Mouse (Mus musculus) hindbrain, embryonic 10.5 days (tissue): Measurements from ENCODE around the gene Mrps12. TPM values are rescaled to one million over a fixed set of nuclear protein-coding genes. Genes with fewer than 3 reads are reported as not detected.
A peak's percentile ranks its signal among the peaks of the same experiment; 100 is the strongest.

Experiments used
- DNase-seq: peaks from one replicate; pipeline ENCODE4 v3.0.0-alpha.2; 2017; ENCODE audit warnings: low spot score
- H3K27ac ChIP-seq: fragments of 300-500 bp; sonication (generic); 2 replicates; pipeline ENCODE4 v1.5.1; 2016; ENCODE audit warnings: mild to moderate bottlenecking, moderate library complexity
- H3K27me3 ChIP-seq: fragments of 300-500 bp; sonication (generic); 2 replicates; pipeline ENCODE4 v1.6.1; 2016; ENCODE audit warnings: mild to moderate bottlenecking; ENCODE audit not compliant: poor library complexity, insufficient read depth, severe bottlenecking
- H3K36me3 ChIP-seq: fragments of 300-500 bp; sonication (generic); 2 replicates; pipeline ENCODE4 v1.6.1; 2016; ENCODE audit warnings: mild to moderate bottlenecking, moderate library complexity
- H3K4me1 ChIP-seq: fragments of 300-500 bp; sonication (generic); replicated peaks from 2 replicates; pipeline ENCODE4 v1.6.1; 2016; ENCODE audit warnings: mild to moderate bottlenecking
- H3K4me3 ChIP-seq: fragments of 300-500 bp; sonication (generic); 2 replicates; pipeline ENCODE4 v1.5.1; 2016; ENCODE audit warnings: mild to moderate bottlenecking, moderate library complexity
- H3K9me3 ChIP-seq: fragments of 300-500 bp; sonication (generic); 2 replicates; pipeline ENCODE4 v1.6.1; 2016; ENCODE audit warnings: mild to moderate bottlenecking, moderate library complexity
- WGBS: fragments of 180-500 bp; shearing (Covaris S2); methylation state at CpG from one replicate; pipeline ENCODE4 v1.1.7; 2016; 5-methylcytosine and 5-hydroxymethylcytosine counted together
- polyA plus RNA-seq: library from polyadenylated mRNA; unstranded; fragments of >200 nt; fragmentation: Nextera tagmentation; extraction: Ambion mirVana; gene quantifications from 2 replicates; pipeline ENCODE4 v1.2.1, GENCODE M21; 2016

The Mrps12 gene
- polyA plus RNA-seq, 1 experiment from 2014 or later: 160 TPM

GRCm38 (mm10) chr7:28740949-28741348 is 671 bp downstream of the Mrps12 start:
- no peak for DNase-seq
- Histone ChIP-seq H3K4me3 (peak overlapping the region; percentile 69), H3K27ac (peak overlapping the region; percentile 93), H3K27me3 (no peaks in the 10 kb centered on the region), H3K9me3 (no peaks in the 10 kb centered on the region), H3K36me3 (peaks cover 65% of the 10 kb centered on the region), H3K4me1 (peaks cover 18% of the 10 kb centered on the region)
- WGBS: 43% methylated on average over 9 of the region's 9 CpGs

GRCm38 (mm10) chr7:28739829-28740228 is 1.8 kb downstream of the Mrps12 start:
- H3K9me3 ChIP-seq: no peaks in the 10 kb centered on the region
- 0 out of 2 replicates have a peak overlapping the region, but pooled peaks have one; percentile 4 for H3K4me3 ChIP-seq
- H3K4me1 ChIP-seq: peaks cover 18% of the 10 kb centered on the region
- no peak overlapping the region for H3K27ac ChIP-seq
- 94% methylated on average over 21 of the region's 21 CpGs for WGBS
- H3K27me3 ChIP-seq: no peaks in the 10 kb centered on the region
- DNase-seq: no peak
- peaks cover 56% of the 10 kb centered on the region for H3K36me3 ChIP-seq

- H3K27ac ChIP-seq: no peak overlapping the region
- H3K4me3 ChIP-seq: no peak overlapping the region
- H3K9me3 ChIP-seq: peaks cover 7% of the 10 kb centered on the region
- H3K27me3 ChIP-seq: peaks cover 21% of the 10 kb centered on the region
- H3K4me1 ChIP-seq: peaks cover 21% of the 10 kb centered on the region
- no peak for DNase-seq
- 82% methylated on average over 6 of the region's 6 CpGs for WGBS
- H3K36me3 ChIP-seq: peaks cover 53% of the 10 kb centered on the region
These were observed 5.9 kb downstream of the Mrps12 start for GRCm38 (mm10) chr7:28735701-28736100.

DNA sequence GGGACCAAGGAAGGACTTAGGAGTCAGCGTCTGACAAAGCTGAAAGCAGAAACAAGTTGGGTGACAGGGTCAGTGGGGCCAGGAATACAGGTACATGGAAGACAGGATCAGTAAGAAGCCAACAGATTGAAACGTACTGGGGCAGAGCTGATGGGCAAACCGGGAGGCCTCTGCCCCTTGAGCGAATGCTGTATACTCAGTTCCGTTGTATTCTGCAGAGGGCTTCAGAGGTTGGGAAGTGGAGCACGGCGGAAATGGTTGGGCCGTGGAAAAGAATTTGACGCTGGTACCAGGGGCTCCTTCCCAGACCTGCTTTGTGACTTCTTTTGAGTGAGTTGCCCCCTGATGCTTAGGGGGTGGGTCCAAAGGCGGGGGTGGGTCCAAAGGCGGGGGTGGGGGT is 8.4 kb downstream of the Mrps12 start:
- H3K4me3 ChIP-seq: peak overlapping the region; percentile 56
- H3K9me3 ChIP-seq: peaks cover 7% of the 10 kb centered on the region
- H3K27ac ChIP-seq: peak overlapping the region; percentile 78
- no peak for DNase-seq
- WGBS: 5% methylated on average over 11 of the region's 11 CpGs
- peaks cover 21% of the 10 kb centered on the region for H3K27me3 ChIP-seq
- H3K36me3 ChIP-seq: peaks cover 30% of the 10 kb centered on the region
- peaks cover 17% of the 10 kb centered on the region for H3K4me1 ChIP-seq

GRCm38 (mm10) chr7:28732341-28733142 is 9.1 kb downstream of the Mrps12 start:
- Histone ChIP-seq H3K9me3 (peaks cover 7% of the 10 kb centered on the region), H3K27me3 (peaks cover 21% of the 10 kb centered on the region), H3K27ac (peak overlapping the region; percentile 78), H3K36me3 (peaks cover 24% of the 10 kb centered on the region), H3K4me3 (peak overlapping the region; percentile 56), H3K4me1 (peaks cover 21% of the 10 kb centered on the region)
- DNase-seq: peak; percentile 85
- WGBS: 2% methylated on average over 58 of the region's 58 CpGs

DNA sequence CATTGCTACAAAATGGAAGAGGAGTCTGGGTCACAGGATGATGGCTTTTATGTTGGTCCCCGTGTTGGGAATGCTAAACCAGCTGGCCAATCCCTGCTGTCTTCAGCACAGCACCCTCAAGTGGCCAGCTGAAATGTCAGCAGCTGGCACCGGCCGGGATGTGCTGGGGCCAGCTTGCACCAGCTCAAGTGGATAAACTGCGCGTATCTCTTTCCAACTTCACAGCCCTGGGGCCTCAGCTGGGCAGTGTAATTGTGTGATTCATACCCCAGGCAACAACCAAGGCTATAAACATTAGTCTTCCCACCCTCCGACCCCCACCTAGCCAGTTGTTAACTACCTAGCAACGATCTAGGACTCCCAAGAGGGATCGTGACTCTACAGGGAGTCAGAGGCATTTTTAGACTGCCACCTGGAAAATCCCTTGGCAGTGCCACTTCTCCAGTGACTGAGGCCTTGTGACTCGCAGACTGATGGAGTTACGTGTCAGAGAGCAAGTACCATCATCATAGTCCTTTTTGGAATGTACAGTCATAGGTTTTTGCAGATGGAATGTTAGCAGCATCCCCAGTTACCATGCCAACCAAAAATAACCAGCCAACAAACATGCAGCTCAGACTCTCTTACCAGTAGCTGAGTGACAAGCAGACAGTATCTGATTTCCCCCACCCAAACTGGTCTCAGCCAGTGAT is 13.8 kb downstream of the Mrps12 start:
- Histone ChIP-seq H3K27me3 (peaks cover 21% of the 10 kb centered on the region), H3K27ac (no peak overlapping the region), H3K36me3 (peaks cover 12% of the 10 kb centered on the region), H3K9me3 (peaks cover 7% of the 10 kb centered on the region), H3K4me3 (no peak overlapping the region), H3K4me1 (peaks cover 16% of the 10 kb centered on the region)
- WGBS: 65% methylated on average over 10 of the region's 10 CpGs
- DNase-seq: peak; percentile 15

DNA sequence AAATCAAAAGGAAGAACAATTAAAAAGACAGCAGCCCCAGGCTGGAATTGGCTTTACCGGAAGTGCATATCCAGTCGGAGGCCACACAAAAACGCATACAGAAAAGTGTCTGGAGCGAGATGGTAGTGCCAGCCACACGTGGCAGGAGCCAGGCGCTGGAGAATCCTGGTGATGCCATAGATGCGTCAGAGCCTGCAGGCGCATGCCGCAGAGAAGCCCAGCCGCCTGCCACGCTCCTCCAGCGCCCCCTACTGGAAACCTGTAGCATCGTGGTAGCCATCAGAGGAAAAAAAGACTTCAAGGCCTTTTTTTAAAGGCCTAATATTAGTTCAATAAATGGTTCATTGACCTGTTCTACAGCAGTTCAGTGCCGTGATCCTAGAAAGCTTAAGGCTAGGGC is 15.0 kb downstream of the Mrps12 start:
- H3K36me3 ChIP-seq: peaks cover 10% of the 10 kb centered on the region

GRCm38 (mm10) chr7:28724613-28725012 is 17.0 kb downstream of the Mrps12 start:
- Histone ChIP-seq H3K4me1 (0 out of 2 replicates have a peak, but pooled peaks cover 9% of the 10 kb centered on the region), H3K9me3 (no peaks in the 10 kb centered on the region), H3K36me3 (peaks cover 5% of the 10 kb centered on the region; the same call in 1 of the 2 replicates), H3K27ac (no peak overlapping the region), H3K27me3 (no peaks in the 10 kb centered on the region), H3K4me3 (no peak overlapping the region)
- WGBS: 92% methylated on average over 2 of the region's 2 CpGs
- DNase-seq: no peak

More for the DNA sequence above, 15.0 kb downstream of the Mrps12 start:
- peak; percentile 81 for DNase-seq
- H3K4me1 ChIP-seq: 0 out of 2 replicates have a peak, but pooled peaks cover 9% of the 10 kb centered on the region
- no peak overlapping the region for H3K4me3 ChIP-seq
- peaks cover 9% of the 10 kb centered on the region for H3K27me3 ChIP-seq
- WGBS: 8% methylated on average over 14 of the region's 14 CpGs
- peaks cover 6% of the 10 kb centered on the region for H3K9me3 ChIP-seq
- H3K27ac ChIP-seq: no peak overlapping the region

DNA sequence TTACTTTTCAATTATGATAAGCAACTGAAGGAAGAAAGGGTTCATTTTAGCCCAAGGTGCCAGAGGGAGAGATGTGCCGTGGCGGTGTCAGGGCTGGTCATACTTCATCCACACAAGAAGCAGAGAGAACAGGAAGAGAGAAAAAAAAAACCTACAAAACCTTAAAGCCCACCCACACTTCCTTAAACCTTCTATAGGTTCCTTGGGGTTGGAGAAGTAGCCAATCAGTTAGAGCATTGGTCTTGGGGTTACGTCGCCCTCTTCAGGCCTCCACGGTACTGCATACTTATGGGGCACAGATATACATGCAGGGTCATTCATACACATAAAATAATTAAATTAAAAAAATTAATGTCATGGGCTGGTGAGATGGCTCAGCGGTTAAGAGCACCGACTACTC is 19.5 kb downstream of the Mrps12 start:
- 0 out of 2 replicates have a peak, but pooled peaks cover 4% of the 10 kb centered on the region for H3K27me3 ChIP-seq
- peaks cover 10% of the 10 kb centered on the region; the same call in 1 of the 2 replicates for H3K4me1 ChIP-seq
- DNase-seq: no peak
- H3K9me3 ChIP-seq: no peaks in the 10 kb centered on the region
- no peak overlapping the region for H3K27ac ChIP-seq
- peaks cover 5% of the 10 kb centered on the region; the same call in 1 of the 2 replicates for H3K36me3 ChIP-seq
- WGBS: 96% methylated on average over 7 of the region's 7 CpGs
- H3K4me3 ChIP-seq: no peak overlapping the region

GRCm38 (mm10) chr7:28720753-28721537 is 20.7 kb downstream of the Mrps12 start:
- peak; percentile 33 for DNase-seq
- Histone ChIP-seq H3K4me1 (peaks cover 18% of the 10 kb centered on the region), H3K36me3 (peaks cover 5% of the 10 kb centered on the region; the same call in 1 of the 2 replicates), H3K9me3 (no peaks in the 10 kb centered on the region), H3K27ac (no peak overlapping the region), H3K27me3 (0 out of 2 replicates have a peak, but pooled peaks cover 7% of the 10 kb centered on the region), H3K4me3 (no peak overlapping the region)
- 71% methylated on average over 3 of the region's 3 CpGs for WGBS

DNA sequence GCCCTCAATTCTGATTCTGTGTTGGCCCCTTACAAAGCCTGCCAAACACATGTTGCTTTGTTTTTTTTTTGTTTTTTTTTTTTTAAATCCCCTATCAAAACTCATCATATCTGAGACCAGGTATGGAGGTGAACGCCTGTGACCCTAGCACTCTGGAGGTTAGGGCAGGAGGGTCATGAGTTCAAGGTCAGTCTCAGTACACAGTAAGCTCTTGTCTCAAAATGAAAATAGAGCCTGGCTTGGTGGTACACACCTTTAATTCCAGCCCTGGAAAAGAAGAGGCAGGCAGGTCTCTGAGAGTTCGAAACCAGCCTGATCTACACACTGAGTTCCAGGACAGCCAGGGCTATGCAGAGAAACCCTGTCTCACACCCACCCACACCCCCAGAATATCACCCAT is 22.0 kb downstream of the Mrps12 start:
- H3K36me3 ChIP-seq: peaks cover 5% of the 10 kb centered on the region; the same call in 1 of the 2 replicates
- no peak overlapping the region for H3K4me3 ChIP-seq
- 0 out of 2 replicates have a peak, but pooled peaks cover 12% of the 10 kb centered on the region for H3K27me3 ChIP-seq
- no peaks in the 10 kb centered on the region for H3K9me3 ChIP-seq
- H3K4me1 ChIP-seq: peaks cover 18% of the 10 kb centered on the region
- DNase-seq: no peak
- 78% methylated on average over 2 of the region's 2 CpGs for WGBS
- no peak overlapping the region for H3K27ac ChIP-seq

GRCm38 (mm10) chr7:28719159-28719558 is 22.5 kb downstream of the Mrps12 start:
- 69% methylated on average over 4 of the region's 4 CpGs for WGBS
- peaks cover 18% of the 10 kb centered on the region for H3K4me1 ChIP-seq
- H3K27me3 ChIP-seq: 0 out of 2 replicates have a peak, but pooled peaks cover 15% of the 10 kb centered on the region
- H3K36me3 ChIP-seq: no peaks in the 10 kb centered on the region
- no peaks in the 10 kb centered on the region for H3K9me3 ChIP-seq
- no peak overlapping the region for H3K4me3 ChIP-seq
- no peak overlapping the region for H3K27ac ChIP-seq
- DNase-seq: no peak
